Mouse (Mus musculus): ENCODE measurements around the gene Mtcl1. TPM values are rescaled to one million over a fixed set of nuclear protein-coding genes. Genes with fewer than 3 reads are reported as not detected.

Mtcl1 gene
- 17.5 and 24.5 TPM in 2 replicates for polyA plus RNA-seq (2014; fragmentation: Nextera tagmentation; extraction: Ambion mirVana)

GRCm38 (mm10) chr17:66449460-66450341 is at the start of gene Mtcl1:
Mtcl1 (minus strand) TSS chr17:66449750.
- Histone ChIP-seq H3K4me1 (ENCODE audit: control insufficient read depth, insufficient read depth, low read length) (peaks cover 31% of the 10 kb centered on the region), H3K9me3 (replicated peaks; ENCODE audit: control insufficient read depth, low read length) (no peaks in the 10 kb centered on the region), H3K4me3 (ENCODE audit: low read depth, low read length) (peak within 1 kb of the TSS; percentile 90), H3K27ac (ENCODE audit: low read depth, low read length) (peak within 1 kb of the TSS; percentile 90), H3K9ac (ENCODE audit: low read length) (peak within 1 kb of the TSS; percentile 97), H3K4me2 (ENCODE audit: low read length) (peak within 1 kb of the TSS; percentile 66), H3K27me3 (replicated peaks; ENCODE audit: control insufficient read depth, insufficient read depth, low read length) (0 out of 2 replicates have a peak, but pooled peaks cover 3% of the 10 kb centered on the region), H3K36me3 (ENCODE audit: control insufficient read depth, insufficient read depth, low read length) (no peaks in the 10 kb centered on the region)
- ATAC-seq (peak; percentile 89), DNase-seq (ENCODE audit: low spot score) (peak; percentile 94)
- WGBS, result under 1% methylated on average over 68 of the region's 76 CpGs

- DNase-seq (ENCODE audit: low spot score), result no peak
- Histone ChIP-seq H3K9me3 (replicated peaks; ENCODE audit: control insufficient read depth, low read length) (no peaks in the 10 kb centered on the region), H3K9ac (ENCODE audit: low read length) (no peak overlapping the region), H3K36me3 (ENCODE audit: control insufficient read depth, insufficient read depth, low read length) (peaks cover 68% of the 10 kb centered on the region), H3K4me1 (ENCODE audit: control insufficient read depth, insufficient read depth, low read length) (no peaks in the 10 kb centered on the region), H3K27me3 (replicated peaks; ENCODE audit: control insufficient read depth, insufficient read depth, low read length) (no peaks in the 10 kb centered on the region), H3K4me2 (ENCODE audit: low read length) (no peak overlapping the region), H3K4me3 (ENCODE audit: low read depth, low read length) (no peak overlapping the region), H3K27ac (ENCODE audit: low read depth, low read length) (no peak overlapping the region)
- 92% methylated on average over 14 of the region's 14 CpGs for WGBS
- no peak for ATAC-seq
Measured at GRCm38 (mm10) chr17:66498598-66498997, 49.0 kb upstream of the Mtcl1 start.

- no peak for ATAC-seq
Measured at GRCm38 (mm10) chr17:66496589-66496988, 47.0 kb upstream of the Mtcl1 start.

GRCm38 (mm10) chr17:66490022-66490601 is 40.6 kb upstream of the Mtcl1 start:
- Histone ChIP-seq H3K9me3 (replicated peaks; ENCODE audit: control insufficient read depth, low read length) (no peaks in the 10 kb centered on the region), H3K27ac (ENCODE audit: low read depth, low read length) (no peak overlapping the region), H3K27me3 (replicated peaks; ENCODE audit: control insufficient read depth, insufficient read depth, low read length) (no peaks in the 10 kb centered on the region), H3K9ac (ENCODE audit: low read length) (no peak overlapping the region), H3K36me3 (ENCODE audit: control insufficient read depth, insufficient read depth, low read length) (peaks cover 10% of the 10 kb centered on the region), H3K4me1 (ENCODE audit: control insufficient read depth, insufficient read depth, low read length) (no peaks in the 10 kb centered on the region), H3K4me3 (ENCODE audit: low read depth, low read length) (no peak overlapping the region), H3K4me2 (ENCODE audit: low read length) (no peak overlapping the region)
- whole genome bisulfite sequencing, result 44% methylated on average over 10 of the region's 10 CpGs
- ATAC-seq (peak; percentile 42; the same call in 1 of the 2 replicates), DNase-seq (ENCODE audit: low spot score) (peak; percentile 83)

More at GRCm38 (mm10) chr17:66496589-66496988, 47.0 kb upstream of the Mtcl1 start:
- Histone ChIP-seq H3K4me1 (ENCODE audit: control insufficient read depth, insufficient read depth, low read length) (no peaks in the 10 kb centered on the region), H3K4me2 (ENCODE audit: low read length) (no peak overlapping the region), H3K36me3 (ENCODE audit: control insufficient read depth, insufficient read depth, low read length) (peaks cover 65% of the 10 kb centered on the region), H3K9me3 (replicated peaks; ENCODE audit: control insufficient read depth, low read length) (no peaks in the 10 kb centered on the region), H3K4me3 (ENCODE audit: low read depth, low read length) (no peak overlapping the region), H3K9ac (ENCODE audit: low read length) (no peak overlapping the region), H3K27me3 (replicated peaks; ENCODE audit: control insufficient read depth, insufficient read depth, low read length) (no peaks in the 10 kb centered on the region), H3K27ac (ENCODE audit: low read depth, low read length) (no peak overlapping the region)
- WGBS, result 93% methylated on average over 9 of the region's 9 CpGs
- DNase-seq (ENCODE audit: low spot score), result no peak

- no peak for ATAC-seq
- DNase-seq (ENCODE audit: low spot score), result no peak
- Histone ChIP-seq H3K4me3 (ENCODE audit: low read depth, low read length) (no peak overlapping the region), H3K36me3 (ENCODE audit: control insufficient read depth, insufficient read depth, low read length) (no peaks in the 10 kb centered on the region), H3K9ac (ENCODE audit: low read length) (no peak overlapping the region), H3K27ac (ENCODE audit: low read depth, low read length) (no peak overlapping the region), H3K27me3 (replicated peaks; ENCODE audit: control insufficient read depth, insufficient read depth, low read length) (no peaks in the 10 kb centered on the region), H3K9me3 (replicated peaks; ENCODE audit: control insufficient read depth, low read length) (no peaks in the 10 kb centered on the region), H3K4me2 (ENCODE audit: low read length) (no peak overlapping the region), H3K4me1 (ENCODE audit: control insufficient read depth, insufficient read depth, low read length) (no peaks in the 10 kb centered on the region)
- 92% methylated on average over 6 of the region's 6 CpGs for WGBS
Measured at GRCm38 (mm10) chr17:66486576-66486975, 37.0 kb upstream of the Mtcl1 start.

- peak; percentile 45; the same call in 1 of the 2 replicates for ATAC-seq
- Histone ChIP-seq H3K4me2 (ENCODE audit: low read length) (no peak overlapping the region), H3K9me3 (replicated peaks; ENCODE audit: control insufficient read depth, low read length) (no peaks in the 10 kb centered on the region), H3K36me3 (ENCODE audit: control insufficient read depth, insufficient read depth, low read length) (no peaks in the 10 kb centered on the region), H3K4me1 (ENCODE audit: control insufficient read depth, insufficient read depth, low read length) (peaks cover 3% of the 10 kb centered on the region), H3K27ac (ENCODE audit: low read depth, low read length) (no peak overlapping the region), H3K9ac (ENCODE audit: low read length) (peak overlapping the region; percentile 33; the same call in 1 of the 2 replicates), H3K27me3 (replicated peaks; ENCODE audit: control insufficient read depth, insufficient read depth, low read length) (no peaks in the 10 kb centered on the region), H3K4me3 (ENCODE audit: low read depth, low read length) (no peak overlapping the region)
- 4% methylated on average over 11 of the region's 11 CpGs for WGBS
- peak; percentile 87 for DNase-seq (ENCODE audit: low spot score)
Measured at GRCm38 (mm10) chr17:66485742-66486141, 36.2 kb upstream of the Mtcl1 start.

- 68% methylated on average over 2 of the region's 2 CpGs for WGBS
- ATAC-seq (no peak), DNase-seq (ENCODE audit: low spot score) (no peak)
- no peaks in the 10 kb centered on the region for H3K27me3 ChIP-seq (replicated peaks; ENCODE audit: control insufficient read depth, insufficient read depth, low read length)
- no peak overlapping the region for H3K27ac ChIP-seq (ENCODE audit: low read depth, low read length)
- H3K4me3 ChIP-seq (ENCODE audit: low read depth, low read length), result no peak overlapping the region
- H3K4me2 ChIP-seq (ENCODE audit: low read length), result no peak overlapping the region
- no peak overlapping the region for H3K9ac ChIP-seq (ENCODE audit: low read length)
- H3K4me1 ChIP-seq (ENCODE audit: control insufficient read depth, insufficient read depth, low read length), result peaks cover 11% of the 10 kb centered on the region
- no peaks in the 10 kb centered on the region for H3K36me3 ChIP-seq (ENCODE audit: control insufficient read depth, insufficient read depth, low read length)
- no peaks in the 10 kb centered on the region for H3K9me3 ChIP-seq (replicated peaks; ENCODE audit: control insufficient read depth, low read length)
Measured at GRCm38 (mm10) chr17:66484965-66485364, 35.4 kb upstream of the Mtcl1 start.

GRCm38 (mm10) chr17:66483651-66484454 is 34.3 kb upstream of the Mtcl1 start:
- no peak overlapping the region for H3K9ac ChIP-seq (ENCODE audit: low read length)
- H3K27me3 ChIP-seq (replicated peaks; ENCODE audit: control insufficient read depth, insufficient read depth, low read length), result no peaks in the 10 kb centered on the region
- no peak overlapping the region for H3K27ac ChIP-seq (ENCODE audit: low read depth, low read length)
- peaks cover 21% of the 10 kb centered on the region for H3K4me1 ChIP-seq (ENCODE audit: control insufficient read depth, insufficient read depth, low read length)
- ATAC-seq, result no peak
- DNase-seq (ENCODE audit: low spot score), result no peak
- H3K4me3 ChIP-seq (ENCODE audit: low read depth, low read length), result no peak overlapping the region
- no peaks in the 10 kb centered on the region for H3K36me3 ChIP-seq (ENCODE audit: control insufficient read depth, insufficient read depth, low read length)
- WGBS, result 71% methylated on average over 9 of the region's 9 CpGs
- H3K4me2 ChIP-seq (ENCODE audit: low read length), result no peak overlapping the region
- no peaks in the 10 kb centered on the region for H3K9me3 ChIP-seq (replicated peaks; ENCODE audit: control insufficient read depth, low read length)
